Mouse (Mus musculus): ENCODE measurements around the gene Uba5. TPM values are rescaled to one million over a fixed set of nuclear protein-coding genes. Genes with fewer than 3 reads are reported as not detected.

The Uba5 gene
- 10 to 100 TPM; 14.9 to 15.4 TPM for total RNA-seq (2021)
- long read RNA-seq, experiment 1, transcript Uba5-201 (12 exons, 2,404 nt), result major isoform, 14 of 16 reads
- long read RNA-seq, experiment 1, partial matches to known transcripts, result 1 of 16 reads
- long read RNA-seq, experiment 1, other reads (novel, unspliced or antisense), result 1 of 16 reads
- long read RNA-seq, experiment 2, transcript Uba5-201 (12 exons, 2,404 nt), result major isoform, 7 of 10 reads
- long read RNA-seq, experiment 2, partial matches to known transcripts, result 2 of 10 reads
- long read RNA-seq, experiment 2, other reads (novel, unspliced or antisense), result 1 of 10 reads

GRCm38 (mm10) chr9:104062430-104063243 is at the start of gene Uba5:
Gene Uba5, minus strand, starts transcription at chr9:104063134.
- peak; percentile 16 to 70 for DNase-seq

GRCm38 (mm10) chr9:104109151-104109550 is 46.2 kb upstream of the Uba5 start:
- DNase-seq, result no peak

GRCm38 (mm10) chr9:104108571-104109143 is 45.7 kb upstream of the Uba5 start:
- peak; percentile 21 to 41 for DNase-seq

GRCm38 (mm10) chr9:104107482-104107881 is 44.5 kb upstream of the Uba5 start:
- DNase-seq, result peak; percentile 38 to 41

GRCm38 (mm10) chr9:104106930-104107329 is 44.0 kb upstream of the Uba5 start:
- no peak for DNase-seq

- no peak for DNase-seq
Measured at GRCm38 (mm10) chr9:104104986-104105385, 42.1 kb upstream of the Uba5 start.

GRCm38 (mm10) chr9:104102901-104103300 is 40.0 kb upstream of the Uba5 start:
- no peak for DNase-seq

- DNase-seq, result peak; percentile 48 to 64
Measured at GRCm38 (mm10) chr9:104102301-104102700, 39.4 kb upstream of the Uba5 start.

GRCm38 (mm10) chr9:104101458-104101857 is 38.5 kb upstream of the Uba5 start:
- DNase-seq, result peak in 1 of 2 experiments; percentile 28

GRCm38 (mm10) chr9:104100822-104101221 is 37.9 kb upstream of the Uba5 start:
- no peak for DNase-seq

- DNase-seq, result no peak
Measured at GRCm38 (mm10) chr9:104099060-104099459, 36.1 kb upstream of the Uba5 start.

- DNase-seq, result no peak
Measured at GRCm38 (mm10) chr9:104098256-104098655, 35.3 kb upstream of the Uba5 start.

GRCm38 (mm10) chr9:104092945-104093344 is 30.0 kb upstream of the Uba5 start:
- no peak for DNase-seq

- peak; percentile 61 to 62 for DNase-seq
Measured at GRCm38 (mm10) chr9:104088555-104088954, 25.6 kb upstream of the Uba5 start.

- DNase-seq, result no peak
Measured at GRCm38 (mm10) chr9:104085730-104086429, 22.9 kb upstream of the Uba5 start.

- DNase-seq, result no peak
Measured at GRCm38 (mm10) chr9:104080038-104080437, 17.1 kb upstream of the Uba5 start.

GRCm38 (mm10) chr9:104079379-104079778 is 16.4 kb upstream of the Uba5 start:
- DNase-seq, result peak in 1 of 2 experiments; percentile 53

GRCm38 (mm10) chr9:104078780-104079179 is 15.8 kb upstream of the Uba5 start:
- DNase-seq, result no peak

- peak in 1 of 2 experiments; percentile 35 for DNase-seq
Measured at GRCm38 (mm10) chr9:104075808-104076207, 12.9 kb upstream of the Uba5 start.

GRCm38 (mm10) chr9:104070863-104071604 is 8.1 kb upstream of the Uba5 start:
- DNase-seq, result no peak

GRCm38 (mm10) chr9:104070241-104070640 is 7.3 kb upstream of the Uba5 start:
- no peak for DNase-seq

- no peak for DNase-seq
Measured at GRCm38 (mm10) chr9:104064571-104064970, 1.6 kb upstream of the Uba5 start.

Data from heart, adult 18-20 months (tissue).